Mouse (Mus musculus): ENCODE results near the gene Ap2a1.

- TF ChIP-seq EP300 (IDR thresholded peaks at IDR 0.05; ENCODE audit: insufficient read depth, low read depth, low read length) (no peak), CTCF (IDR thresholded peaks at IDR 0.05) (no peak)
These were observed 24.3 kb upstream of the Ap2a1 start for GRCm38 (mm10) chr7:44953561-44953960.
